In genomic region chr15:97502056-97502455, GRCm38 (mm10) we compare ENCODE assay signal across 19 mouse cellular contexts.
A peak's percentile ranks its signal among the peaks of the same experiment; 100 is the strongest.
DNase-seq lines count a peak whose midpoint lies in the region; ATAC-seq lines count a peak whose summit lies in the region.
"Had no signal": no experiment of that assay in that cellular context is flagged by ENCODE, and none has a peak within 500 bp of the region (broad histone marks: within the 10 kb centered on the region; RNA-seq: fewer than 3 reads in every experiment).

No protein-coding gene starts in this region.

- ATAC-seq in frontal cortex, adult (ENCODE audit: low TSS enrichment): peak; percentile 69
- ATAC-seq: forebrain, postnatal 0 days; hindbrain, embryonic 16.5 days; midbrain, embryonic 15.5 days had no signal

- no peaks in the 10 kb centered on the region for H3K4me1 ChIP-seq in limb, embryonic 10.5 days
- H3K4me1 ChIP-seq: embryonic facial prominence, embryonic 15.5 days; midbrain, embryonic 15.5 days had no signal

- no peak overlapping the region for H3K4me3 ChIP-seq in limb, embryonic 10.5 days
- H3K4me3 ChIP-seq: embryonic facial prominence, embryonic 15.5 days; heart, adult 2 months; limb, embryonic 15.5 days; midbrain, embryonic 15.5 days had no signal

- no peaks in the 10 kb centered on the region for H3K27me3 ChIP-seq in limb, embryonic 10.5 days (ENCODE audit: low read depth, poor library complexity, severe bottlenecking)
- H3K27me3 ChIP-seq: embryonic facial prominence, embryonic 15.5 days; limb, embryonic 15.5 days; midbrain, embryonic 15.5 days had no signal

- no peak overlapping the region for H3K27ac ChIP-seq in limb, embryonic 10.5 days
- H3K27ac ChIP-seq: embryonic facial prominence, embryonic 15.5 days; heart, adult 2 months; limb, embryonic 15.5 days; macrophage; midbrain, embryonic 15.5 days had no signal

- no peaks in the 10 kb centered on the region for H3K36me3 ChIP-seq in limb, embryonic 10.5 days
- H3K36me3 ChIP-seq: embryonic facial prominence, embryonic 15.5 days; limb, embryonic 15.5 days; midbrain, embryonic 15.5 days had no signal

- no peaks in the 10 kb centered on the region for H3K9me3 ChIP-seq in limb, embryonic 10.5 days (replicated peaks)
- H3K9me3 ChIP-seq: embryonic facial prominence, embryonic 15.5 days; limb, embryonic 15.5 days; midbrain, embryonic 15.5 days had no signal

- WGBS in limb, embryonic 10.5 days: 91% methylated on average over 7 of the region's 7 CpGs

- no peak for DNase-seq in frontal cortex, postnatal 14 days (ENCODE audit: low spot score in 2 of 2)
- peak; percentile 2 to 49 for DNase-seq in spleen, postnatal 4 days (ENCODE audit: low spot score in 2 of 2)
- no peak for DNase-seq in spleen, postnatal 10 days (ENCODE audit: low spot score in 2 of 2)
- peak; percentile 13 to 26 for DNase-seq in layer of hippocampus, postnatal 36 days
- DNase-seq in telencephalon, adult 2 months (ENCODE audit: low read depth, low spot score): peak; percentile 58
- DNase-seq in urinary bladder, adult 18-20 months (ENCODE audit: low spot score in 2 of 2): no peak
- DNase-seq in limb, embryonic 10.5 days (ENCODE audit: low spot score): no peak
- DNase-seq: adrenal gland, postnatal 14 days; B cell, adult 2 months; heart, adult 2 months; heart, postnatal 10 days; kidney, adult 2 months had no signal

Comparison
In these comparisons a context has a peak if more than half of its experiments do, and no peak if none do; other contexts are left out.
1. DNase-seq: peak in spleen, postnatal 4 days (2 of 2), layer of hippocampus, postnatal 36 days (2 of 2) and telencephalon, adult 2 months (single experiment); none in frontal cortex, postnatal 14 days (0 of 2), spleen, postnatal 10 days (0 of 2), urinary bladder, adult 18-20 months (0 of 2) and limb, embryonic 10.5 days (single experiment).